Mouse (Mus musculus): ENCODE data around the gene Nubp2.

The Nubp2 gene

GRCm38 (mm10) chr17:24894061-24894994 is 8.2 kb upstream of the Nubp2 start:
- peak in 1 of 2 experiments; percentile 51 for DNase-seq

- peak in 1 of 2 experiments; percentile 40 for DNase-seq
Measured at GRCm38 (mm10) chr17:24893276-24893675, 7.1 kb upstream of the Nubp2 start.

- DNase-seq: peak; percentile 52 to 57
Measured at GRCm38 (mm10) chr17:24892785-24893184, 6.6 kb upstream of the Nubp2 start.

GRCm38 (mm10) chr17:24891321-24891720 is 5.2 kb upstream of the Nubp2 start:
- peak; percentile 76 to 79 for DNase-seq

GRCm38 (mm10) chr17:24890151-24891092 is 4.3 kb upstream of the Nubp2 start:
- DNase-seq: no peak

- no peak for DNase-seq
Measured at GRCm38 (mm10) chr17:24888862-24889261, 2.7 kb upstream of the Nubp2 start.

- peak; percentile 56 to 57 for DNase-seq
Measured at GRCm38 (mm10) chr17:24887291-24888080, 1.3 kb upstream of the Nubp2 start.

GRCm38 (mm10) chr17:24886932-24887271 is 753 bp upstream of the Nubp2 start:
- DNase-seq: no peak

GRCm38 (mm10) chr17:24885356-24886133 is 604 bp downstream of the Nubp2 start:
- DNase-seq: peak; percentile 33 to 58

GRCm38 (mm10) chr17:24884391-24884790 is 1.8 kb downstream of the Nubp2 start:
- DNase-seq: no peak

- peak in 1 of 2 experiments; percentile 69 for DNase-seq
Measured at GRCm38 (mm10) chr17:24881738-24882440, 4.3 kb downstream of the Nubp2 start.

GRCm38 (mm10) chr17:24878531-24878930 is 7.6 kb downstream of the Nubp2 start:
- no peak for DNase-seq

- no peak for DNase-seq
Measured at GRCm38 (mm10) chr17:24878117-24878397, 8.1 kb downstream of the Nubp2 start.

GRCm38 (mm10) chr17:24877336-24878116 is 8.6 kb downstream of the Nubp2 start:
- no peak for DNase-seq

- DNase-seq: no peak
Measured at GRCm38 (mm10) chr17:24874989-24875388, 11.2 kb downstream of the Nubp2 start.

- DNase-seq: no peak
Measured at GRCm38 (mm10) chr17:24874405-24874745, 11.8 kb downstream of the Nubp2 start.

GRCm38 (mm10) chr17:24873695-24874404 is 12.3 kb downstream of the Nubp2 start:
- DNase-seq: no peak

- DNase-seq: no peak
Measured at GRCm38 (mm10) chr17:24867914-24868313, 18.2 kb downstream of the Nubp2 start.

- DNase-seq: peak; percentile 90 to 91
Measured at GRCm38 (mm10) chr17:24865776-24866175, 20.4 kb downstream of the Nubp2 start, which contains the start of gene Igfals. TSS of gene Igfals (plus strand) at chr17:24865997.

- DNase-seq: no peak
Measured at GRCm38 (mm10) chr17:24861785-24862184, 24.4 kb downstream of the Nubp2 start.

Data from cerebellum, postnatal 14 days (tissue).